Mouse (Mus musculus): Measurements from ENCODE around the gene Zcchc24. TPM values are rescaled to one million over a fixed set of nuclear protein-coding genes. Genes with fewer than 3 reads are reported as not detected.
A peak's percentile ranks its signal among the peaks of the same experiment; 100 is the strongest.

The Zcchc24 gene
- total RNA-seq, 1 experiment from 2014 or later = 18.4 TPM

- DNase-seq = no peak
These were observed 50.4 kb downstream of the Zcchc24 start for GRCm38 (mm10) chr14:25718471-25718870.

- DNase-seq = no peak
These were observed 51.1 kb downstream of the Zcchc24 start for GRCm38 (mm10) chr14:25717718-25718117.

DNA sequence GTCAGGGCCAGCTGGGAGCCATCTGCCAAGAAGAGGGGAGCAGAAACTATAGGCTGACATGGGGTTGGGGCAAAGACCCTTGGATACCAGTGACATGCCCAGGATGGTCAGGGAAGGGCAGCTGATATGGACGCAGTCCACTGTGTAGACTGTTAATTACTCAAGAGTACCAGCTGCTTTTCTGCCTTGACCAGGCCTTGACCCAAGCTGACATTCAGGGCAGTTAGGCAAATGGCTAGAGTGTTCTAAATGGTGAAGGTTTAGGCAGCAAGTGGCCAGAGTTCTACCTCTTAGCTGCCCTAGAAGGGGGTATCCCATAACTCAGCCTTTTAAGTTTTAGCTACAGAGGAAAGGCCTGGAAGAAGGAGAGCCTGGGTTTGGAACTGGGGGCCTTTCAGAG lies 52.3 kb downstream of the Zcchc24 start:
- DNase-seq = no peak

DNA sequence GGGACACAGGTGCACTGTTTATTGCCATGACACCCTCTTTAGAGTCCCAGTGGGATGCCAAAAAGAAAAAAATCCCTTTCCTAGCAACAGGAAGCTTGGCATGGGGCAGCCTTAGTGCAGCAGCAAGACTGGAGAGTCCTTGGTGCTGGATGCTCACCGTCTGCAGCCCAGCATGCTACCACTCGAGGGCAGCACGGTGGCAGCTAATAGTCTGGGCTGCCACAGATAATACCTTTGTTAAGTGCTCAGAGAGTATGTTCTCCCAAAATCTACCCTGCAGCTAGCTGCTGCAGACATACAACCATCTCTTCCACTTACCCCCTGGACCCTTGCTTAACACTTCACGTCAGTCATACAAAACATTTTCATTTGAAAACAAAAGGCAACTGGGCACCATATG lies 55.4 kb downstream of the Zcchc24 start:
- peak; percentile 26 for DNase-seq

DNA sequence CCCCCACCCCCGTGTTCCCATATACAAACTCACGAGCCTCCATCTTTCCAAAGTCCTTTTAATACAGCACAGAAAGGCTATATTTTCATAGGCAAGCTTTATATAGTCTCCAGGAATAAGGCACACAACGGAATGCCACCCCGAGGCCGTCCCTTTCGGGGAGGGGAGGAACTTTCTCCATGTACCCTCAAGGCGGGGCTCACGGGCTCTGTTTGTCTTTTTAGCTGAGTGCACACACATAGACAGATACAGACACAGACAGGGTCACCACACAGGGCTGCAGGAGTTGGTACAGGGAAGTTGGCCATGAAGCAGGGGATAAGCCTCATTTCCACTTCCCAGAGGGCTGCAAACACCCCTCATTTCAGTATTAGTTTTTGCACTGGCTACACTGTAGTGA lies 57.2 kb downstream of the Zcchc24 start:
- no peak for DNase-seq

DNA sequence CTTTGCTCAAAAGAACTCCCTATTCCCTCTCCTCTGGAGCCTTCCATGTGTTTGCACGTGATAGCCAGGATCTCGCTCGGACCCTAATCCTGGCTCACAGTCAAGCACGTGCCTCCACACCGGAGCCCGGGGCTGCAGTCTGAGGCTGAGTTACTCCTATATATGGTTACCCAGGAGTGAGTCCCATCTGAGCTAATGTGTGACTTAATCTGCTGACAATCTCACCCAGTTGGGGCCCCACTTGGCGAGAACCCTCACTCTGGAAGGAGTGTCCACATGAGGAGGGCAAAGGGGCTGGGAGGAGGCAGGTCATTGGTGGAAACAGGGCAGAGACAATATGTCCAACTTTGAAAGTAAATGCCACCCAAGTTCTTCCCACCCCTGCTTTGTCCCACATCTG lies 57.7 kb downstream of the Zcchc24 start:
- no peak for DNase-seq

- no peak for DNase-seq
These were observed 58.2 kb downstream of the Zcchc24 start for GRCm38 (mm10) chr14:25710681-25711080.

DNA sequence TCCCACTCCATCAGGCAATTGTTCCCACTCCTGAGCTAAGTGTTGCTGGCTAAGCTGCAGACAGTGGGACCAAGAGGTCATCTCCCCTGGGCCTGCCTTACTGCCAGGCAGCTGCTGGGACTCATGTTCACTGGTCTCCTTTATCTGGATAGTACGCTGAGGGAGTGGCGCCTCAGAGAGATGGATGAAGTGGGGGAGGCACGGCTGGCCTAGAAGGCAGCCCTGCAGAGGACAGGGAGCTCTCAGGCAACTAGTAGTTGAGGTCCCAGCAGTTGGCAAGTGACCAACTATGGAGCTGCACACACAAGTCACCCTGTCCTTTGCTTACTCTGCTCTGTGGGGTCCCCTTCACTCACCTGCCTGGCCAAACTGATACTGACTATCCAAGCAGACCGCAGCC lies 58.8 kb downstream of the Zcchc24 start:
- DNase-seq = no peak

GRCm38 (mm10) chr14:25708917-25709316 lies 59.9 kb downstream of the Zcchc24 start:
- DNase-seq = no peak

GRCm38 (mm10) chr14:25708451-25708850 lies 60.4 kb downstream of the Zcchc24 start:
- peak; percentile 50 for DNase-seq

GRCm38 (mm10) chr14:25707691-25708181 lies 61.1 kb downstream of the Zcchc24 start:
- peak; percentile 49 for DNase-seq

DNA sequence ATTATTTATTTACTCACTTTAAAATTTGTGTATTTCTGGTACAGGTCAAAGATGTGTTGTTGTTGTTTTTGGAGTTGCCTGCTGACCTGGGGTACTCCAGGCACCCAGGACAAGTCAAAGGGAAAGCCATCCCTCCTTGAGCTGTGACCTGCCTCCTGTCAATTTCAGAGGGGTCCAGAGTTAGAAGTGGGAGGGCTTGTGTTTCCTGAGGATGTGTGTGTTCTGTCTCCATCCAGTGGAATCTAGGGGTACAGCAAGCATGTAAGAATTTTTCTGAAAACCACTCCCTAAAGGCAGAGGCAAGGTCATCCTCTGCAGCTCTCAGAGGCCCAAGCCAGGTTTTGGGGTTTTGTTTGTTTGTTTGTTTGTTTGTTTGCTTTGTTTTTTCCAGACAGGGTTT lies 66.9 kb downstream of the Zcchc24 start:
- no peak for DNase-seq

GRCm38 (mm10) chr14:25696356-25696755 lies 72.5 kb downstream of the Zcchc24 start:
- no peak for DNase-seq

- no peak for DNase-seq
These were observed 73.8 kb downstream of the Zcchc24 start for GRCm38 (mm10) chr14:25695059-25695458.

- no peak for DNase-seq
These were observed 74.3 kb downstream of the Zcchc24 start for GRCm38 (mm10) chr14:25694569-25694897.

DNA sequence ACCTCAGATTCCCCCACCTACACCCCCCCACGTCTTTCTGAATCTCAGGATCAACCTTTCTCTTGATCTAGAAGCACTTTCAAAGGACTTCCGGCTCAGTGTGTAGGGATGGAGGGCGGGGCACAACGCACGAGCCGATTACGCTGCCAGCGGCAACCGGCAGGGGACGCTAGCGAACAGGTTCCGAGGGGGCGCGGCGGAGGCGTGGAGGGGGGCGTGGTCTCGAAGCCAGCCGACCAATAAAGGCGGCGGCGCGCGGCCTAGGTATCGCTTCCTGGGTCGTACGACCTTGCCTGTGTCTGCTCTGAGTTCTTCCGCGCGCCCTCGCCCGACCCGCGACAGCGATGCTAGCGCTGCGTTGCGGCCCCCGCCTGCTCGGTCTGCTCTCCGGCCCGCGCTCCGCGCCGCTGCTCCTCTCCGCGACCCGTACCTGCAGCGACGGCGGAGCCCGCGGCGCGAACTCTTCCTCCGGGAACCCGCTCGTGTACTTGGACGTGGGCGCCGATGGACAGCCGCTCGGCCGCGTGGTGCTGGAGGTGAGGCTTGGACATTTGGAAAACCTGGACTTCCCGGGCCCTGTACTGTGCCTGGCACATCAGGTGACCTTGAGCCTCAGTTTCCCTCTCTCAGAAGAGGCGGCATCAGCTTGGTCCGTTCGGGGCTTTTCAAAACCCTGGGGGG lies 74.8 kb downstream of the Zcchc24 start, which contains the start of gene Ppif:
Gene Ppif (plus strand): TSS at position 267 of the 681 bp plus-strand sequence.
- peak; percentile 98 for DNase-seq

DNA sequence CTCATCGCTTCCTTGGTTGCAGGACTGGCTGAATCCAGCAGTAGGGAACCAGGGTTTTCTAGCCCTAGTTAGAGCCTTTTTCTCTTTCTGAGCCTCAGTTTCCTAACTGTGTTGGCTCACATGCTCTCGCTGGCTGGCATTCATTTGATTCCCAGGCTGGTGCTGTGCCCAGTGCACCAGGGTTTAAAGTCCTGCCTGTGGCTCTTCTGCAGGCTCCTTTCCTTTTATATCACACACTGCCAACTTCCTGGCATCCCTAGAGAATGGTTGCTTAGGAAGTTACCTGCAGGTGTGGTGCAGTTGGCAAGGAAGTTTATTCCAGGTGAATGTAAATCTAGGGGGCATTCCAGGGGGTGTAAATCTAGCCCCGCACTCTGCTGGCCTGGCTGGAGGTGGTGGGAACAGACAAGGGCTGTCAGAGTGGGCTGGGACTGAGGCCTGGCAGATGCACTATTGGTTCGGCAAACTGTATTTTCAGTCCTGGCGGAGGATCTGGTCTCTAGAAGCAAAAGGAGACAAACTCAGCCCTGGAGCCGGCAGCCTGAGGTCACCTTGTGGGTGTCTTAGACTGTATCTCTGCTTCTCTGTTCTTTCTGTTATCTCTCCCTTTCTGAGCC lies 75.5 kb downstream of the Zcchc24 start:
- DNase-seq = no peak

DNA sequence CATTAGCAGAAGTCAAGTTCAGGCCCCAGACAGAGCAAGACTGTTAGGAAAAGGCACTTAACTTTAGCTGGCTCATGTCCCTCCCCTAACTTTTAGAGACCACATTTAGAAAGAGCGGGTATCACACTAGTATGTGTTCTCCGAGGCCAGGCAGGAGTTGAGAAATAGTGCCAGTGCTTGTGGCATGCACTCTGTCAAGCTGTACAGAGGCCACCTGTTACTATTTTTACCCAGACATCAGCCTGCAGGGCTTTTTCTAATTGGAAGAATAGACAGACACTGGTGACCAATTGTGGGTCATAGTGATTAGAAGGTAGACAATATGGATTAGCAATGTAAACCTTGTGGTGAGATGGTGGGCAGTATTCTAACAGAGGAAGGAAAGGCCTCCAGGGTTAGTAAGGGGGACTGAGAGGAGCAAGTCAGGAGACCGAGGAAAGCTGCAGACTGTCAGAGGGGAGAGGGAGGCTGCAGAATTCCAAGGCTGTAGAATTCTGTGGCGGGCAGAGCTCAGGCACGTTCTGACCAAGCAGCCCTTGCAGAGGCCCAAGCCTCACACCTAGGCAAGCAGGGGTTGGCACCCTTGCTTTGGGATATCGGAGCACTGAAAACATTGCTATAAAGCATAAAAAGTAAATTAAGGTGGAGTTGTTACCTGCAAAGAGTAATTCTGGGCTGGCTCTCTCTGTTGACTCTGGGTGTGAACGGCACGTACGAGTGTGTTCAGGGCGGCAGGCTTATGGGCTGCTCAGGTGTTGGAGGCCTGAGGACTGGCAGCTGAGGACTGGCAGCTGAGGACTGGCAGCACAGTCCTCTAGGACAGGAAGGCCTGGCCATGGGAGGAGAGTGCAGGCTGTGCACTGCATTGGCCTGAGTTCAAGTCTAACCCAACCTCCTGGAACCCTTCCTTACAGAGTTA lies 81.6 kb downstream of the Zcchc24 start:
- DNase-seq = no peak

GRCm38 (mm10) chr14:25686216-25686945 lies 82.5 kb downstream of the Zcchc24 start:
- DNase-seq = no peak

DNA sequence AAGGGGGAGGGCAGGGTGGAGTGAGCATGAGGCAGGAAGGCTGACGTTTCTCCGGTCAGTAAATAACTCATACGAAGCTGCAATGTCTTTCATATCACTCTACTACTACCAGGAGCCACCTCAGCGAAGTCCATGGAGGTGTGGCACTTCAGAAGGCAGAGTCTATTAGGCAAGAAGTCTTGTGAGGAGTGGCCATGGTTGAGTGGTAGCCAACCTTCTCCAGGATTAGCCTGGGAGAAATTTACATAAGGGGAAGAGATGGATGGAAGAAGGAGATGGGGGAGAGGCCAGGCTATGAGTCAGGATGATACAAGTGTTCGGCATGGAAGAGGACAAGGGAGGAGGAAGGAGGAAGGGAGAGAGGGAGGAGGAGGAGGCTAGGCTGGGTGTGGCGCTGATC lies 86.8 kb downstream of the Zcchc24 start:
- DNase-seq = no peak

DNA sequence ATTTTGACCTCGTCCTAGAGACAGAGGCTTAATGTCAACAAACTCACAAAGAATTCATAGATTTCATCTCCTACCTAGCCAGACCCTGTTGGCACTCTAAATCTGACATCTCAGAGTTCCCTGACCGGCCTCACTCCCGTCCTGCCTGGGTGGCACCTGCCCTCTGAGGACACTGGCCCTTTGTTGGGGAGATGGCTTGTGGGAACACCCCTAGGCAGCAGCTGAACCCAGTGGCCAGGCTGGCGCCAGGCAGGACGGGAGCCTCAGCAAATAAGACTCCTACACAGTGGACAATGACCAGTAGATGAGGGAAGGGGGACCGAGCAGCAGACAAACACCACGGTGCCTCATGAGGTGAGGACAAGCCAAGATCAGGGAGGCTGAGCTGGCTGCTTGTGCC lies 89.2 kb downstream of the Zcchc24 start:
- no peak for DNase-seq

DNA sequence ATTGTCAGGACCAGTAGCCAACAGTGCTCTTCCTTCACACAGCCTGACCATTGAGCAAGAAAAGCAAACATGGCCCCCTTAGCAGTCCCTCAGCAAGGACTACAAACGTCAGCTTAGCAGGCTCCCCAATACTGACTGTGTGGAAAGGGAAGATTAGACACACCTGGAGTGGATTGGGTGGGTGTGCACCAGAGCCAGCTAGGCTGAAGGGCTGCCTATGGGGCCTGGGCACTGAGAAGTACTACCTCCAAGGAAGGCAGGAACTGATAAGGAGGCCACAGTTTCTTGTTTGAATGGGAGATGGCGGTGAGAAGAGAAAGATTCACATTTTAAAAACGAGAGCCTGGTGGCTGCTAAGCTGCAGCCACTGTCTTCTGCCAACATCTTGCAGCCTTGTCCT lies 101.3 kb downstream of the Zcchc24 start:
- no peak for DNase-seq
